Comparison of ENCODE assay signal across 6 mouse cellular contexts in the genomic region with DNA sequence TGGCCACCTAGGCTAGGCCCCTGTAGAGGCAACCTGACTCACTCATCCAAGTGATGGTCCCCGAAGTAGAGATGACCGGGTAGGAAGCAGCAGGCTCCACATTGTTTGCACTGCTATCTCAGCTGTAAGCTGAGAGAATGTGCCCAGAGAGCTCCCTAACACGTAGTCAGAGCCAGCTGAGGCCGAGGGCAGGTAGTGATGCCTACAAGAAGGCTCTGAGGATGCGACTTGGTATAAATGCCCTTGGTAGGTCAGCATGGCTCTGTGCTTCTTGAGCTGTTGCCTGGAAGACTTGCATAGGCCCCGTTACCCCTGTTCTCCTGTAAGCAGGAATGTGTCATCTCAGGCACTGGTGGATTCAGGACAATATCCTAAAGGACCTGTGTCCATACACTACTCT.
"Had no signal": no experiment of that assay in that cellular context is flagged by ENCODE, and none has a peak within 500 bp of the region (broad histone marks: within the 10 kb centered on the region; RNA-seq: fewer than 3 reads in every experiment).

No protein-coding gene starts in this region.

- H3K9me3 ChIP-seq: lung, embryonic 15.5 days; midbrain, embryonic 13.5 days had no signal

- DNase-seq: layer of hippocampus, postnatal 36 days had no signal

- H3K4me3 ChIP-seq: layer of hippocampus, adult 2 months; left cerebral cortex, adult 2 months; lung, embryonic 15.5 days; midbrain, embryonic 13.5 days had no signal

- H3K27ac ChIP-seq: kidney, postnatal 0 days; layer of hippocampus, adult 2 months; left cerebral cortex, adult 2 months; lung, embryonic 15.5 days; midbrain, embryonic 13.5 days had no signal

- H3K9ac ChIP-seq: lung, embryonic 15.5 days; midbrain, embryonic 13.5 days had no signal

- H3K27me3 ChIP-seq: lung, embryonic 15.5 days; midbrain, embryonic 13.5 days had no signal
